Mouse (Mus musculus): ENCODE measurements at regions not wholly inside any gene's neighbourhood (a gene's known extent, or its start where the extent isn't known, plus 50 kb on each side); places are given as distances from the start of the nearest gene placed in this dataset.

DNA sequence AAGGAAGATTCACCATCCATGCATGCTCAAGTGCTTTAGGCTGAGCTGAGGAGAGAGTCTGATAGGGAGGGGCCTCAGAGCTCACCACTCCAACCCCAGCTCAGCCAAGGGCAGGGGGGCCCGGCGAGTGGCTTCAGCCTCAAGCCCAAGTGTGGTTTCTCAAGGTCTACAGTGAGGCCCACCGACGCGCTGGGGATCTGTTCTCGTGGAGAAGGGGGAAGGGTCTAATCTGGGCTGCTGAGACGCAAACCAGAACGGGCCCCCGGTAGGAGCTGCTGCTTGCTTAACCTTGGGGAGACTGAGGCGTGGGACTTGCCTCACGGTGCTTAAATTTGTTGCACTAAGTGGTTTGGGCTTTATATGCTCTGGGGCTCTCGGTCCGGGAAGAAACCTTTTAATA, 70.9 kb downstream of the Asb1 start:
- DNase-seq, result no peak

DNA sequence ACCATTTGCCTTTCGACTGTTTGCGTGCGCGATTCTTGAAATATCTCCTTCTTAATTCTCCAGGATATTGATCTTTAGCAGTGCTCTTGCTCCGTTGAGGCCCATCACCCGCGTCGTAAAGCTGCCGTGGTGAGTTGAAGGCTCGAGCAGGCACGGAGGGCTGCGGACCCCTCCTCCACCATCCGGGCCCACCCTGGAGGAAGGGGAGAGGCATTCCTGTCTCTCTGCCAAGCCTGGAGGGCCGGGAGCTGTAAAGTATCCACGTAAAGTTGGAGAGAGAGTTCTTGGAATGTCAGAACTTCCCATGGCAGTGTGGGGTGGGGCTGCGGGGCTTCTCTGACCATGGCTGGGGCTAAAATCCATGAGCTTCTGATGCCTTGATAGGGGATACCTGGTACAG, 71.3 kb downstream of the Asb1 start:
- DNase-seq, result no peak

DNA sequence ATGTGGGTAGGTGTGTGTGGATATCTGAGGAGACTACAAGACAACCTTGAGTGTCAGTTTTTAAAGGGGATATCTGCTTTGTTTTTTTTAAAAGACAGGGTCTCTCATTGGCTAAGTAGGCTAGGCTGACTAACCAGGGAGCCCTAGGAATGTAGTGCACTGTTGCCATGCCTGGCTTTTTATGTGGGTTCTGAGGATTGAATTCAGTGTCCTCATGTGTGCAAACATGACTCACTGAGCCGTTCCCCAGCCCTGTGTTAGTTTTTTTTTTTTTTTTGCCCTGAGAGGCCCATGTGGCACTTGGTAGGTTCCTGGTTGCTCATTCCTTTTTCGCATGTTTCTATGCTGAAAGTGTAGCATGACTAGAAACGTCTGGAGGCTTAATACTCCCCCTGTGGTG, 72.6 kb downstream of the Asb1 start:
- DNase-seq, result no peak

DNA sequence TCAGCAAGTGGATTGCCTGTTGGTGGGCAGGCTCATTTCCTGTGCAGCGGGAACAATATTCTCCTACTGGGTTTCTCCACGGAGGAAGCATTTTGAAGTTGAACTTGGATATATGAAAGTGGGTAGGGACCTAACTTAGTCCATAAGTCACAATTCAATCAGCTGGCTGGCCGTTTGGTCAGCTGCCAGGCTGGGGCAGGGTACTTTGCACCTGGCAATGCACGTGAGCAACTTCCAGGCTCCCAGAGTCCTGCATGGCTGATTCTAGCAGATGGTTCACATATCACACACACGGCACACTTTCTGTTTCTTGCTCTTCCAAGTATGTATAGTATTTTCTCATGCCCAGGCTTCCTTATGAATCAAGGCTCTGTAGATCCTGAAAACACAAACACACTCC, 75.1 kb downstream of the Asb1 start:
- DNase-seq, result no peak

DNA sequence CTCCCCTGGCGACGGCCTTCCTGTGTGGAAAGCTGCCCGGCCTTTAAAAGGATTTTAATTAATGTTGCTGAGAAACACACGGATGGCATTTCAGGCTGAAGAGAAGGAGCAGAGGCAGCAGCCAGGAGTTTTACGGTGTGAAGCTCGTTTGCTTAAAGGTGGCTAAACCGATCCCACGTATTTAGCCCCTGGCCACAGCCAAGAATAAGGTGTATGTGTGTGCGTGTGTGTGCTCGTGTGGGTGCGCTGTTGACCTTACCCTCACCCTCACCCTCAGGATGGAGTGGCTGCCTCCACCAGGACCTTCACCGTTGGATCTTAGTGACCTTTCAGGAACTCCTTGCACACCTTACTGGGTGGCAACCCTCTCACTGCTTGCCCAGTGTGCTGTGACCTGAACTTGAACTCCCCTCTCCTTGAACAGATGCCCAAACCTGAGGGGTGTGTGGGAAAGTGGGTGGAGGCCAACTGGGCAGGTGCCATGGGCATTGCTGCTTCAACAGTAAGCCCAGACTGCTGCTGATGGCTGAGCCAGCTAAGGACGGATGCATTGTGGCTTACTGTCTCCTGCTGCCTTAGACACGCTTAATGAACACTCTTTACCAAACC, 78.3 kb downstream of the Asb1 start:
- DNase-seq, result no peak

DNA sequence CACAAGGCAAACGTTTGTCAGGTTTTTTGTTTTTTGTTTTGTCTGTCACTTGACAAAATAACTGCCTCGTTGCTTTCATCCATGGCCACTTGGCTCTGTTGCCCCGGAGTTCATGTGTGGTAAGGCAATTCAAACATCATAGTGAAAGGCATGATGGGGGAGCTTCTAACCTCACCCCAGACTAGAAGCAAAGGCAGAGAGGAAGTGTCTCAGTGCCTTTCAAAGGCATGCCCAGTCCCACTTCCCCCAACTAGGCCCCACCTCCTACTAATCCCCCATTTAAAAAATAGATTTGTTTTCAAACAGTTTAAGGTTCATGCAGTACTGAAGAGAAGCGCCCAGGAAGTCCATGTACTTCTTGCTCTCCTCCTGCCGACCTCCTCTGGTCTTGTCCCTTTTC, 80.8 kb downstream of the Asb1 start:
- DNase-seq, result no peak

DNA sequence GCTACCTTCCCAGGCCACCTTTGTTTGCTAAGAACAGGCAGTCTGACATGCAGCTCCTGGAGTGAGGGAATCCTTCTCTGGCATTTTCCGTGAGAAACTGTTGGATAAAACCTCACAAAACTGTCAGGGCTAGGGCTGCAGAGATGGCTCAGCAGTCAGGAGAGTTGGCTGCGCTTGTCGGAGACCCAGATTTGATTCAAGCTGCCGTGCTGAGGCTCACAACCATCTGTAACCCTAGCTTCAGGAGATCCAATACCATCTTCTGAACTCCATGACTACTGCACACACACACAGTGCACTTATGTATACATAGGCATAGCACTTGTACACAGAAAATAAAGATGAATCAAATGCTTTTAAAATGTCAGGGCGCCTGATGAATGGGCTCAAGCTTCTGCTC, 82.5 kb downstream of the Asb1 start:
- no peak for DNase-seq

DNA sequence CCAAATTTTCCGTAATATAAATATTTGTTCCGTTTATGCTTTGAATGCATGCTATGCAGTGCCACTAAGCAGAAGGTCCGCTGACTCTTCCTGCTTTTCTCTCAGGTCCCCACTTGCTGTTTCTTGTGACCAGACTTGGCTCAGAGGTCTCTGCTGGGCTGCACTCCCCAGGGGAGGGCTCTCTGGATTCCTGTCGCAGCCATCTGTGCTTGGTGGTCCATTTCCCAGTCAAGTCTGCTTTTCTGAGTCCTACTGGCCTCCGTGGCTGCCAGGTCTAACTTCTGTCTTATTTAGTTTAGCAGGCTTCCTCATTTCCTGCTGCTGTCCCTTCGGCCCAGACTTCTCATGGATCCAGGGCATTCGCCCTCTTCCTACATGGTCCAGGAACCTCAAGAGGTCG, 83.7 kb downstream of the Asb1 start:
- no peak for DNase-seq

DNA sequence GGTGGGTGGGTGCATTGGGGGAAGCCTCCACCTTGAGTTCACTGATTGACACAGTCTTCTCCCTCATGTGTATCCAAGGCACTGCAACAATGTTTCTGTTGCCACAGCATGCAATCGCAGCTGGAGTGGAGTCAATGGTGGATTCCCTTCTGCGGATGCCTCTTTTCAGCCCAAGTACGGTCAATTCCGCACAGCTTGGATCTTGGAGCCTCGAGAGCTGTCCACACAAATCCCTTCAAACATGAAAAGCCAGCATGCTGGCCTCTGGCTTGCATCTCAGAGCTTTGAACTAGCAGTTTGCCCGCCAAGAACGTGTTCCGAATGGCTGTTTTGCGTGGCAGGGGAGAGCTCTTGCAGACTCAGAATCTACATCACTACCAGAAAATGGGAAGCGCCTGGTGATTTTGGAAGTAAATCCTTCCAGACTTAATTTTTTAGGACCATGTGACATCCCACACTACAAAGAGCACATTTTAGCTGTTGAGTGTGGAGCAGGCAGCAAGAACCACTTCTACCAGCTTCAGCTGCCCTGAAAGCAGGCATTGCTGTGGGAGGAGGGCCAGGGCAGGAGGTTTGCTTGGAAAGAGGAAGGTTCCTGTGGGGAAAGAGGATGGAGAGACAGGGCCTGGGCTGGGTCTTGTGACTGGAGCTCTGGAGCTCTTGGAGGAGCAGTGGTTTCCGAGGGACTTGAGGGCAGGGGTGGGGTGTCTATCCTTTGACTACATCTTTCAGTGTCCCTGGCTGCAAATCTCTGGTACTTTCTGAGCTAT, 84.4 kb downstream of the Asb1 start:
- DNase-seq, result no peak

DNA sequence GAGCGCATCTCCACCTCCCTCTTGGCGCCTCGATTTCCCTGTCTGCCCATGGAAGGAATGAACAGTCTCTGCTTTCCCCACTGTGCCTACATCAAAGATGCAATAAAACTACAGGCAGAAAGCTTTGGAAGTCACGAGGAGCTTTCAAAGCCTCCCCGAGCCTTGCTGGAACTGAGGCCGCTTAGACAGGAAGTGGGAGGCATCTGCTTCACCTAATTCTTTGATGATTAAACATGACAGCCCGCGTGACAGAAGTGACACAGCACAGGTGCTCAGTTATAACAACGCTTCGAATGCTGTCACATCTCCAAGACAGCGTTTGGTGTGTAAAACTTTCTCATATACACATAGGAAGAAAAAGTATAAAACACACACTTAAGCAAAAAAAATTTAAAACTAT, 85.7 kb downstream of the Asb1 start:
- DNase-seq, result no peak

DNA sequence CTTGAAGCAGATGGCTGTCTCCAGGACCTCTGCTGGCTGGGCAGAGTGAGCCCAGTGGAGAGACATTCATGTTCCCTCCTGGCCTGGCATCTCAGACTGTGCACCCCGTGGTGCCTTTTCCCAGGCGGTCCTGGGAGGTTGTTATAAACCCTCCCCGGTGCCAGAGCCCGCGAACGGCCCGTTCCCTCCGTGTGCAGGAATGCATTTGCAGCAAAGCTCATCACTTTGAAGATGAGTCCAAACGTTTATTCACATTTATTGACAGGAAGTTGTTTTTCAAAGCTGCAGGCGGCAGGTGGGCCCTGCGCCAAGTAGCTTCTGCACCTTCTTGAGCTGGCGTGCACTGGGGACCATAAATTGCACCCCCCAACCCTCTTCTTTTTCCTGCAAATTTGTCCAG, 89.9 kb downstream of the Asb1 start:
- no peak for DNase-seq

DNA sequence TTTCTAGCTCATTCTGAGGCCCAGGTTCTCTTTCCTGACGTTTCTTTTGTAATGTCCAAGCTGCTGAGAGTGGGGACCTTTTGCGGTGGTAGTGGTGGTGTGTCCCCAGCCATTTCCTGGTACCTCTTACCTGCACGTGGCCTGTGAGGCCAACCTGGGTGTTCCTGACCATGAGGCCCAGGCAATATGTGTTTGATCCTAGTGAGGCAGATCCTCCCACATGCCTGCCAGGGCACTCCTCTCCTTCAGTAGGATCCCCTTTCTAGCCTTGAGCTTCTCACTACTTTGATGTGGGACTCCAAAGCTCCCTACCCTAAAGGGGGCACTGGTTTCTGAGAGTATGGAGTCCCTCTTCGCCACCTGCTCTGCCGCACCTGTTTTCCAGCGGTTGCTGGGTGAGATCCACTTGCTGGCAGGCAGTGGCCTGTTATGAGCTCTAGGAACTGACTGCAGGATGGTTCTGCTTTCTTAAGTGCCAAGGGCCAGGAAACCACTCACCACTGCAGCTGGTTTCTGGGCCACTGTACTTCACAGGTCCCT, 90.6 kb downstream of the Asb1 start:
- no peak for DNase-seq

DNA sequence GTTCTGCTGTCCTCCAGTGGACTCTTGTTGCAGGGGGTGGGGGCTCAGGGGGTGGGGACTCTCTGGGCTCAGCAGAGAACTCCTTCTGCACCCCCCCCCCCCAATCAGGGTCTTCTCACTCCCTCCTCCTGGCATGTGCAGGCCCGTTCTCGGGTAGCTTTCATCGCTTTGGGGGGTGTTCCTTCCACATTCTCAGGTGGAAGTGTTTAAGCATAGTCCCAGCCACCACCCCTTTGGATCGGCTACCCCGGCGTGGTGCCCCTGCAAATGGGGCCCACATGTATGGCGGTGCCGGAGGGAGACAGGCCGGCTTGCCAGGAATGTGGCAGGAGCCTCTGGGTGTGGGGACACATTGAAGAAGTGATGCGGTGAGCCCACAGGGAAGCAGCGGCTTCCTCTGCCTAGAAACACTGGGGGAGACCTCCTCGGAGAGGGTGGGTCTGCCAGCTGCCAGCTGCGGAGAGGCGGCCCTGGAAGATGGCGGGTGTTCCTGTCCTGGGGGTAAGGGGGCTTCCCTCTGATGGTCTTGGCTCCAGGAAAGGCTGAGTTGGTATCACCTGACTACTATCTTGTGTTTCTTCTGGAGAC, 92.7 kb downstream of the Asb1 start:
- DNase-seq, result no peak

DNA sequence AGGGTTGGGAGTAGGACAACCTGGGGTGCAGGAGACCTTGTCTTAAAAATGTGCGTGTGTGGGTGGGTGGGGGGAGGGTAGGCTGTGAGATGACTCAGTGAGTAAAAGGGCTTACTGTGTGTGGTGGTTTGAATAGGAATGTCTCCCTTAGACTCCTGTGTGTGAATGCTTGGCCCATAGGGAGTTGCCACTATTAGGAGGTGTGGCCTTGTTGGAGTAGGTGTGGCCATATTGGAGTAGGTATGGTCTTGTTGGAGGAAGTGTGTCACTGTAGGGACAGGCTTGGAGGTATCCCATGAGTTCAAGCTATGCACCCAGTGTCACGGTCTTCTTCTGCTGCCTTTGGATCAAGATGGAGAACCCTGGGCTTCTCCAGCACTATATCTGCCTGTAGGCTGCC, 96.2 kb downstream of the Asb1 start:
- no peak for DNase-seq

DNA sequence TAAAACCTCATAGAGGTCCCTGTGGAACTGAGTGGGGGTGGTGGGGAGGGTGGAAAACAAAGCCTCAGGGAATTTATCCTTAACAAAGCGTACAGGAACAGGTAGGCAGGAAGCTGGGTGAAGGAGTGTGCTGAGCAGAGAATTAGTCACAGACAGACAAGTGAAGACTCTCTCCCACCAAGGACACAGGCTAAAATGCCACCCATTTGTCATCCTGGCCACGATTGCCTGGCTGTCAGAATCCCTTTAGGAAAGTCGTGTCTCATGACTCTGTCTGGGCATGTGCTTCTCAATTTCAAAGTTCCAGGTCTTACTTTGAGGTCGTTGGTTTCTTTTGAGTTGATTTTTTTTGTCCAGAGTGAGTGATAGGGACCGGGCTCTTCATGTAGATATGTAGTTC, 100.2 kb downstream of the Asb1 start:
- DNase-seq, result no peak

DNA sequence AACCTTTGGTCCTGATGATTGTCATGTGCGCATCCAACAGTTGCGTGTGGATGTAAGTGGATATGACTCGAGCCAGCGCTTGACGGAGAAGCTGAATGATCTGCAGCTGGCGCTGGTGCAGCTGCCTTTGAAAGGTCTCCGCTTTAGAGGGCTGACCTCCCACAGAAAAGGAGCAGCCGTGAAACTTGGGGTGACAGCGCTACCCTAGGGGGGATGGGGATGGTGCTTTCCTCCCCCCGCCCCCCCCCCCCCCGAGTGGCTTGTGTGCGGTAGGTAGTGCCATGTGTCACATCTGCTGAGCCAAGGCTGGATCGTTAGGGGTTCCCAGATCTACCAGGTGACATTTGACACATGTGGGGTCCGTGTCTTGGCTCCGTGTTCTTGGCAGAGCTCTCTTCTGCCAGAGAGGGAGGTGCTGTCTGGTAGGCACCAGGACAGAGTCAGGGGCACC, 118.7 kb downstream of the Asb1 start:
- no peak for DNase-seq

DNA sequence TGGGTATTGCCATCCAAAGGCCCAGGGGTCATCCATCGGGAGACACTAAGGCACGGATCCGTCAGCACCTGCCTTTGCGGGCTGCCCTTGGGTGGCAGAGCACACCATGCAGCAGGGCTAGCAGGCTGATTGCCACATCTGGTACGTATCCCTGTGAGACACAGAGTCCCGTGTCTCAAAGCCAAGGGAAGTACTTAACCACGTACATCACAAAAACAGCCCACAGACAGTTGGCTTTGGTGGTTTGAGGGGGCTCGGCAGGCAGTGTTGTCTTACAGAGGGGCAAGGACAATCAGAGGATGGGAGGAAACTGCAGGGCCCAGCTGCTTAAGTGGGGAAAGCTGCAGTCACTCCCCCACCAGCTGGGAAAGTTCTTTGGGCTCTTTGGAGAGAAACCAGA, 119.1 kb downstream of the Asb1 start:
- no peak for DNase-seq

DNA sequence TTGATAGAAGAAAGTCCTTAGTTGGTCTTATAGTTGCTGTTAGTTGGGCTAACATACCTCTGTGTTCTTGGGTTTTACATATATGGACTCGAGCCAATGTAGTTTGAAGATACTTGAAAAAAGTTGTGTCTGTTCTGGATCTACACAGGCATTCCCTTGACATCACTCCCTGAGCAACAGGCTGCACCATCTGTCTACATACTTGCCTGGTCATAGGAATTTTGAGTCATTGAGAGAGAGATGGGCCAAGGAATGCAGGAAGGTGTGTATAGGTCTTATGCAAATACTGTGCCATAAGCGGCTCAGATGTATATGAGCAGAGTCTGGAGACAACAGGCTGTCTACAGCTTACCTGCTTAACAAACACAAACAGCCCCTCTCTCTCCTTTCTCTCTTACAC, 122.9 kb downstream of the Asb1 start:
- DNase-seq, result no peak

DNA sequence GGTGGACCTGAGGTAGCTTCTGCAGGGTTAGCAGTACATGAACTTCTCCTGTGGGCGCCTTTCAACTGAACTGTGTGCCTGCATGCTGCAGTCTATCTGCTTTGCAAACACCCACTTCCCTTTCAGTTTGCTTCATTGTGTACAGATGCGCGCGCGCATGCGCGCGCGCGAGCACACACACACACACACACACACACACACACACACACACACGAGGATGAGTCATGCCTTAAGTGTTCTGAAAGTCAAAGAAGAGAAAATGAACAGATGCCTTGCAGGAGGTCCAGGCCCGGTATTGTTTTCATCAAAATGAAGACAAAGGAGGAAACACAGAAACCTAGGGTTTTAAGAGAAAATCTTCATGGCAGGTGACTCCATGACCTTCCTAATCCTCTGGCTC, 124.3 kb downstream of the Asb1 start:
- no peak for DNase-seq

DNA sequence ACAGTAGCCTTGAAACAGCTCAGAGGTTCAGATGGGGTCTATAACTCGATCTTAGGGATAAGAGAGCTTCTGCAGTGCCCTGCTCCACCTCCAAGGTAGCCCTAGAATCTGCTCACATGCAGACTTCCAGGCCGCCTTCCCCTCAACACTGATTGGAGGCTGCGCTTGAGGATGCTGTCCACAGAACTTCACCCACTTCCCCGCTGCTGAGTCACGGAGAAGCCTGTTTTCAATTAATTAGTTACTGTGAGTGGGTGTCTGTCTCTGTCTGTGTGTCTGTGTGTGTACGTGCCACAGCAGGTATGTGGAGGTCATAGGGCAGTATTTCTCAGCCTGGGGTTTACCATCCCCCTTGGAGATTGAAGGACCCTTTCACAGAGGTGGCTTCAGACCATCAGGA, 128.2 kb downstream of the Asb1 start:
- no peak for DNase-seq

DNA sequence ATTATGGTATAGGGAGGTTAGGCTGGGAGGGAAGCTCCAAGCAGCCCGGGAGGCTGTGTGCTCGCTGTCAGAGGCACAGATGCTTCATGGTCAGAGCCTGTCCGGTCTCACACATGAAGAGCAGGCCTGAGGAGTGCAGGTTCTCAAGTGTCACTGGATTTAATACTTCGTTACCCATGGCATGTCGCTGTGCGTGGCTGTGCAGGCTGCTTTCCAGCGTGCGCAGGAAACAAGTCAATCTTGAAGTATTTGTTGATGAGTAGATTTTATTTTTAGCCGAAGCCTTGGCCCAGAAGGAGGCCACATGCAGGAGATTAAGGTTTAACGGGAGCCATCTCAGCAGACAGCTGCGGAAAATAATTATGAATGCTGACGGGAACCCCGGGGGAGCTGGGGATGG, 130.3 kb upstream of the Twist2 start:
- DNase-seq, result no peak

DNA sequence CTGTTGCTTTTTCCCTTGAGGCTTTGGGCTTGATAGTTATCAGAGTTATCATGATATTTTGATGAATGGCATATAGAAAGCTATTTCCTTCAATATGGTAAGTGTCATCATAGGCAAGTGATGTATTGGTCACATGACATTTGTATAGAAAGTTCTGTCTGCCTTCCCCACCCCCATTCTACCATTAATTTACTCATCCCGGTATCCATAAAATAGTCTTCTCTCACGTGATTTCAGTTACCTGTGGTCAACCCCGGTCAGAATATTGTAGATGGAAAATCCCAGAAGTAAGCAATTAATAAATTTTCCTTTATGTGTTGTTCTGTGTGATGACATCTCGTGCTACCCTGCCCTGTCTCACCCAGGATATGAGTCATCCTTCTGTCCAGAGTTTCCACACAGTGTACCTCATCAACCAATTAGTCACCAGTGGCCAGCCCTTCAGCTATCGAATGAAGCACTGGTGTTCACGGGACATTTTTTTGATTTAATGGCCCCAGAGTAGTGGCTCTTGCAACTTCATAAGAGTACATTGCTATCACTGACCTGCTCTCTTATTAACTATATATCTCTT, 127.1 kb upstream of the Twist2 start:
- DNase-seq, result no peak

DNA sequence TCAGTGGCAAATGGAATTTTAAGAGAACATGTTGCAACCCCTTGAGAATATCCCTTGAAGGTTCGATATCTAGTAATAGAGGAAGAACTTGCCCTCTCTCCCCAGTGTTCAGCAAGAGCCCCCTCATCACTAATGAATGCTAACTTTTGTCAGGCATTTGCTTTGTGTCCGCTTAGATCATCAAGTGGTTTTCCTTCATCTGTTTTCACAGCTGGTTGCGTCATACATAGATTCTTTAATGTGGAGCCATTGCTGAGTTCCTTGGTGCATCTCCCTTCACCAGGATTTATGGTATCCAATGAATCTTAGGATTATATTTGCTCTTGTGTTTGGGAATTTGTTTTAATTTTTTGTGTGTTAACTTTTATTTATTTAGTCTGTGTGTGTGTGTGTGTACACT, 124.2 kb upstream of the Twist2 start:
- DNase-seq, result no peak

DNA sequence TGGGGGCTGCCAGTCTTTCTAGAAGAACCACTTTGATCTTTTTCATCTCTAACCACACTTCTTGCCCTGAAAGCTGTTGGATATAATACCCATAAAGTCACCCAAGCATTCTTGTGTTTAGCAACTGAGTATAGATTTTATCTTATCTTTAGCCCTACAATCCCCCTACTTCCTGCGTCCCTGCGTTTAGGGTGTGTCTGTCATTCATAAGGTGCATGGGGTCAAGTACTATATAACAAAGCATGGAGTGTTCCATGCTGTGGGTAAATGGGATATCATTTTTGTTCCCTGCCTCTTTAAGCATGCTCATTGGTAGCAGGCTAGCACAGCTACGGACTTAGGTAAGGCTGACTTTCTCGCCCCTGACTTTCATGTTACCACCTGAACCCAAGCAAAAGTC, 122.5 kb upstream of the Twist2 start:
- no peak for DNase-seq
